Mouse (Mus musculus) thymus, postnatal 14 days (tissue): ENCODE data around the gene Prrx1.

Experiments used
- DNase-seq: peaks from one replicate; pipeline ENCODE4 v3.0.0; 2021

Gene Prrx1

GRCm38 (mm10) chr1:163313101-163313773 is at the start of gene Prrx1:
Prrx1 (minus strand) TSS chr1:163313710.
- DNase-seq, result no peak

- DNase-seq, result no peak
These were observed 48.7 kb upstream of the Prrx1 start for GRCm38 (mm10) chr1:163362202-163362601.

- no peak for DNase-seq
These were observed 47.9 kb upstream of the Prrx1 start for GRCm38 (mm10) chr1:163361376-163361775.

- DNase-seq, result no peak
These were observed 47.3 kb upstream of the Prrx1 start for GRCm38 (mm10) chr1:163360796-163361195.

GRCm38 (mm10) chr1:163359521-163359920 is 46.0 kb upstream of the Prrx1 start:
- DNase-seq, result no peak

GRCm38 (mm10) chr1:163358165-163358564 is 44.7 kb upstream of the Prrx1 start:
- DNase-seq, result no peak

- no peak for DNase-seq
These were observed 44.2 kb upstream of the Prrx1 start for GRCm38 (mm10) chr1:163357733-163358132.

GRCm38 (mm10) chr1:163356167-163356566 is 42.7 kb upstream of the Prrx1 start:
- DNase-seq, result no peak

- DNase-seq, result no peak
These were observed 42.2 kb upstream of the Prrx1 start for GRCm38 (mm10) chr1:163355626-163356156.

GRCm38 (mm10) chr1:163350988-163351387 is 37.5 kb upstream of the Prrx1 start:
- no peak for DNase-seq

- no peak for DNase-seq
These were observed 32.0 kb upstream of the Prrx1 start for GRCm38 (mm10) chr1:163345541-163345940.

- DNase-seq, result peak; percentile 3
These were observed 31.4 kb upstream of the Prrx1 start for GRCm38 (mm10) chr1:163344931-163345330.

- DNase-seq, result no peak
These were observed 25.7 kb upstream of the Prrx1 start for GRCm38 (mm10) chr1:163339219-163339561.

GRCm38 (mm10) chr1:163338525-163339218 is 25.2 kb upstream of the Prrx1 start:
- DNase-seq, result no peak

GRCm38 (mm10) chr1:163337821-163338220 is 24.3 kb upstream of the Prrx1 start:
- DNase-seq, result no peak

- DNase-seq, result no peak
These were observed 13.8 kb upstream of the Prrx1 start for GRCm38 (mm10) chr1:163327279-163327678.

GRCm38 (mm10) chr1:163319669-163320571 is 6.4 kb upstream of the Prrx1 start:
- DNase-seq, result no peak

GRCm38 (mm10) chr1:163316920-163317319 is 3.4 kb upstream of the Prrx1 start:
- no peak for DNase-seq

- DNase-seq, result no peak
These were observed 1.4 kb upstream of the Prrx1 start for GRCm38 (mm10) chr1:163314829-163315301.

- DNase-seq, result no peak
These were observed 613 bp upstream of the Prrx1 start for GRCm38 (mm10) chr1:163313921-163314725.

GRCm38 (mm10) chr1:163311861-163312811 is 1.4 kb downstream of the Prrx1 start:
- no peak for DNase-seq
